Mouse (Mus musculus): ENCODE measurements at regions not wholly inside any gene's neighbourhood (a gene's known extent, or its start where the extent isn't known, plus 50 kb on each side); places are given as distances from the start of the nearest gene placed in this dataset.
"Not testable (repeated sequence)": the region's sequence is repeated elsewhere in the genome, so short reads cannot be mapped to it uniquely, and the experiment has no call there.

DNA sequence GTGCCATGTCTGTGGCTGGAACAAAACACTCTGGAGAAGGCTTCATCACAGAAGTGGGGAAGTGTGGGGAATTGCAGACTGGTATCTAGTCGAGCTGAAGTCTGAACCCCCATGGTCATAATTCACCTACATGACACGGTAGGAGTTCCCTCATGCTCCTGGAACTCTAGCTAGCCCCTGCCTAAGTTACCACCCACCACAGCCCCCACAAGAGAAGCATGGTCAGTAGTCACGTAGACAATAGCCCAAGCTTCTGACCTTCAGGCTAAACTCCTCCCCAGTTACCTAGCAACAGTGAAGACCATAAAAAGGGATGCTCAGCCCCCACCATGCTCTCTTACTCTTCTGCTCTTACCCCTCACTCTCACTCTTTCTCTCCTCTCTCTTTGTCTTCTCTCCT is 143.8 kb upstream of the Gm17728 start:
- not testable (repeated sequence) for DNase-seq

DNA sequence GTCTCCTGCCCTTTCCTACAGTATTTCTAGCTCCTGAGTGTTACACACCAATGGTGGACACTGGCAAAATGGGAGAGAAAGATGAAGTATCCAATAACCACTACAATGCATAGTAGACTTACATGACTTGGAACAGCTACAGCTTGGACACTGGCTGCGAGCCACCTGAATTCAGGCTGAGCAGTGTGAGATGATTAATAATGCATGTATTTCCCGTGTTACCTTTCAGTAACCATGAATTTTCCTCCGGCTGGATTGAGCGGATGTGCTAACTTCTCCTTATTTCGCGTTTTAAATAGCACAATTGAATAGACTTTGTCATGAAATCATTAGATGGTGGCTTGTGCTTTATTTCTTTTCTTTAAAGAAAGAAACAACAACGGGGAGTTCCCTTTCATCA is 142.4 kb upstream of the Gm17728 start:
- DNase-seq: no peak

DNA sequence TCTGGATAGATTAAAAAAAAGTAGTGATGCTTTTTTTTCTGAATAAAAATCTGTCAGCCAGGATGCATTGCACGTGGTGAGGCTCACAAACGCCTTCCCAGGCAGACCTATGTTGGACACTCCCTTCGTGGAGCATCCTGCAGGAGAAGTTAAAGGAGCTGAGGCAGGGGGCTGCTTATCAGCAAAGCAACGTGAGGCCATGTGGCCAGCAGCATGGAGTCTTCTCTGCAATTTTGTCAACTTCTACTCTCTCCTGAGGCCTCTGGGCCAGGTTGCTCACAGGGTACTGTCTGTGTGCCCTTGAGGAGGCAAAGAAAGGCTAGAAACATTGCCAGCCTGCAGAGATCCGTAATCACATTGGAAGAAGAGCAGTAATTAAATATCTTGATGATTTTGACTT is 140.0 kb upstream of the Gm17728 start:
- no peak for DNase-seq

DNA sequence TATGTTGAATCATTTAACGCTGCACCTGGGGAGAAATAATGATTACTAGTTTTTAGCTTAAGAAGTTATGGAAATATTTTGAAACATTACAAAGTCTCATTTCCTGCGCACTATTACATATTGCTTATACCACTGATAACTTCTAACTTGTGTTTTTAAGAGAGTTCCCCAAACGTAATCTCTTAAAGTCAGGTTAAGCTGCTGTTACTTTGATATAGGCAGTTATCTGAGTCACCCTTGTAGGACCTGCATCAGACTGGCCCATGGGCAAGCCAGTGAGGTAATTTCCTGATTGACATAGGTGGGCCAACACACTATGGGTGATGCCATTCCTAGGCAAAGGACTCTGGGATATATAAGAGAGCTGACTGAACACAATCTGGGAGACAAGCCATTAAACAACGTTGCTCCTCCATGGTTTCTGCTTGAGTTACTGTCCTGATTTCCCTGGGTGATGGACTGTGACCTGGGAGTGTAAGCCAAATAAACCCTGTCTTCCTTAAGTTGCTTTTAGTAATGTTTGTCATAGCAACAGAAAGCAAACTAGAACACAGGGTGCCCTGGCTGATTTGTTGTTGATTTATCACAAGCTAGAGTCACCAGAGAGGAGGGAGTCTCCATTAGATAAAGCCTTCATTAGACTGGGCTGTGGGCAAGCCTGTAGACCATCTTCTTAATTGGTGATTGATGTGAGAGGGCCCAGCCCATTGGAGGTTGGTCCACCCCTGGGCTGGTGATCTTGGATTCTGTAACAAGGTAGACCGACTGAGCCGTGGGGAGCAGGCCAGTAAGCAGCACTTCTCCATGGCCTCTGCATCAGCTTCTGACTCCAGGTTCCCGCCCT is 139.3 kb upstream of the Gm17728 start:
- DNase-seq: no peak

DNA sequence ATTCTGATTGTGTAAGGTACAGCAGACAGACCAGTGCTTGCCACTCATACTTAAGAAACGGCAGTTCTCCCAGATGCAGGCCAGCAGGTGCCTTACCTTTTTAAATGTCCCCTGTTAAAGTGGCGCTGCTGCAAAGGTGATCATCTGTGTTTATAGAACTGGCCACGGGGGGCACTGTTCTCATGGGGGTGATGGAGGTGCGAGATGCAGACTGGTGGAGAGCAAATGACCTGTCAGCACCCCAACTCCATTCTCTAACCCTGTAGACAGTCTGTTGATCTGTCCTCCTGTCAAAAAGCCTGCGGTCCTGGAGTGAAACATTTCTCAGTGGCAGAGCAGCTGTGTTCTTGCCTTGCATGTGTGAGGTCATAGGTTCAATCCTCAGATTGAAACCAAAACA is 135.4 kb upstream of the Gm17728 start:
- DNase-seq: no peak

DNA sequence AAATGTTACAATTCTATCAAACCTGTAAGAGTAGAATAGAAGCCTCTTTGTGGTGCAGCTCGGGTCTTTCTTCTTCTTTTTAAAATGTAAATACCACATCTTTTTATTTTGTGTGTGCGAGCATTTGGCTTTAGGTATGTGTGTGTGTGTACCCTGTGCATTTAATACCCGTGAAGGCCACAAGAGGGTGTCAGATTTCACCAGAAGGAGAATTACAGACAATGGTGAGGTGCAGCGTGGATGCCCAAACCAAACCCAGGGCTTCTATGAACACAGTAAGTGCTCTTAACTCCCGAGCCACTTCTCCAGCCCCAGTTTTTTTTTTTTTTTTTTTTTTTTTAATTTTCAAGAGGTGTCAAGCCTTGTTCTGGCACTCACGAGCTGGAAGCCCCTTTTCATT is 135.0 kb upstream of the Gm17728 start:
- DNase-seq: no peak

DNA sequence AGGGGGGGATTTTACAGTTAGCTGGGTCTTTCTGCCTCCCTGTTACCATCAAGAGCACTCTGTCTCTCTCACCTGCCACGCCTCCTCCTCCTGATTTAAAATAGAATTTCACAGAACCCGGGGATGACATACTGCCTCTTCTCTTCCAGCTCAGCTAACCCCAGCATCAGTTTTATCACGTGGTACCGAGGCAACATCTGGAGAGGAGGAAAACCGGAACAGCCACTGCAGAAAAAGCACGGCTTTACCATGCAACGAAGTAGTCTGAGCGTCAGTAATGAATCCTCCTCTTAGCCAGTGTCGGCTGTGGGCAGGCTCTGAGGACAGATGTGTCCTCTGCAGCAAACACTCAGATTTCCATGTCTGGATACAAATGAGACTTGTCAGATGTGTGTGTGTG is 134.2 kb upstream of the Gm17728 start:
- no peak for DNase-seq

DNA sequence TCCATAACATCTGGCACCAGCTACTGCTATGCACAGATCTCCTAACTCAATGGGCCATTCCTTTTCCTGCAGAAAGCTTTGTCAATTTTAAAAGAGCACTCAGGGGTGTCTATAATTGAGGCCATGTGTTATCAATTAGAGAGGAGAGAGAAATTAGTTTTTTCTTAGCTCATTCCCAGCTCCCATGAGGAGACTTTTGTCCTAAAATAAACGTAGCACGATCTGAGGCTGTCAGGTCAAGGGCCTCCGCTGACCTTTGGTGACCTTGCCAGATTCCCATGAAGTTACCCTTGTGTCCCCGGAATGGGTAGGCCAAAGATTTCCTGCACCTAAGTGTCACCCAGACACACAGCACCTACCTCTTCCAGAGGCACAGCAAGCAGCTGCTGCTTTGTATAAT is 130.3 kb upstream of the Gm17728 start:
- DNase-seq: no peak

DNA sequence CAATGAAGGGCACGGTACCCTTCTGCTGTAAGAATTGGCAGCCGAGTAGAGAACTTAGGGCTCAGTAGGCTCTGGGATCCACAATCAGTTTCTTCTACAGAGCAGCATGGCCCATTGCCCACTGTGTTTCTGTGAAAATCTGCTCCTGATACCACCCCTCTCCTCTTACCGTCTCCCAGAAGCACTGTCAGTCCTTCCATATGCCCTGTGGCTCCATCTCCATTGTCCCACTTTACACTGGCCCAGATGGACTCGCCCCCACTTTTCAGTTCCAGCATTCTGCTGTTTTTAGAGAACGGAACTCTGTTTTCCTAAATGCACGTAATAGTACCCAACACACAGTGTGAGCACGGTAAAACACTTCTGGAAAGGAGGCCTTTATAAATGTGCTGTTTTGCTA is 129.6 kb upstream of the Gm17728 start:
- no peak for DNase-seq

DNA sequence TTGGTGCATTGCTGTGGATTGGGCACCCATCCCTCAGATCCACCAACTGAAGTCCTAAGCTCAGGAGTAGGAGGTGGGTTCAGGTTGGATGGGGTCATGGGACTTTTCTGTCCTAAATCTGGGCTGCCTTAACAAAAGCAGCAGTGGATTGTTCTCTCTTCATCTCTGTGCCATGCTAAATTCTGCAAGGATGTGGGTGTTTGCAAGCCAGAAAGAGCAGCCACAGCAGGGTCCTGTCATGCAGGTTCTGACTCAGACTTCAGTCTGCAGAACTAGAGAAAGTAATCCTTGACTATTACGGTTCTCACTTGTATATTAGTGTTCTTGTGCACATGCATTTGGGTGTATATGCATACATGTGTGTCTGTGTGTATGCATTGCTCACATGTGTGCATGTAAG is 125.5 kb upstream of the Gm17728 start:
- no peak for DNase-seq

DNA sequence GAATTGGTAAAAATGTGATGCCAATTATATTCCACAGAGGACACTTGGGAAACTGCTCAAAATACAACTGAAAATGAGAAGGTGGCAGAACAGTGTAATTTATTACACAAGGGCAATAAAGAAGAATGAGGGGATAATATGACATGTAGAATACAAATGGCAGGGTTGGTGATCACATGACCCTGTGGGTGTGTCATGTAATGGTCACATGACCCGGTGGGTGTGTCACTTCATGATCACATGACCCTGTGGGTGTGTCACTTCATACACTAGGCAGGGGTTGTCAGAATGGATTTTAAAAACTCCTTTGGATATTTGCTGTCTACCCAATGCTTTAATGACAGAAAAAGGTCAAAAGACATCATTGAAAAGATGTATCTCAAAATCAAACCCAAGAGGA is 123.6 kb upstream of the Gm17728 start:
- DNase-seq: no peak

DNA sequence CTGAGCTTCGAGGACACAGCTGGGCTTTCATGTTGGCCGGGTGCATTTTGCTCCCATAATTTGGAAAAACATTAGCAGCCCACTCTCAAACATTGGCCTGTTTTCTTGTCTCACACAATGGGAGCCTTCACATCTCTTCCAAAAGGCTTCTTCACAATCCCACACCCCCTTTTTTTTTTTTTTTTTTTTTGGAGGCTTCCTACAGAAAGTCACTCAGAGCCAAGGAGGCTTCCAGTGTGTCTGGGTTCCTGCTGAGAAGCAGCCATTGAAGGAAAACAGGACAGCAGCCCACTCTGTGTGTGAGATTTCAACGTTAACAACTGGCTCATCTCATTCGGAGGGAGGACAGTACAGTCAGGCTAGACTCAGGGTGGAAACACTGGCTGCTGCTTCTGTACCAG is 120.8 kb upstream of the Gm17728 start:
- DNase-seq: no peak

DNA sequence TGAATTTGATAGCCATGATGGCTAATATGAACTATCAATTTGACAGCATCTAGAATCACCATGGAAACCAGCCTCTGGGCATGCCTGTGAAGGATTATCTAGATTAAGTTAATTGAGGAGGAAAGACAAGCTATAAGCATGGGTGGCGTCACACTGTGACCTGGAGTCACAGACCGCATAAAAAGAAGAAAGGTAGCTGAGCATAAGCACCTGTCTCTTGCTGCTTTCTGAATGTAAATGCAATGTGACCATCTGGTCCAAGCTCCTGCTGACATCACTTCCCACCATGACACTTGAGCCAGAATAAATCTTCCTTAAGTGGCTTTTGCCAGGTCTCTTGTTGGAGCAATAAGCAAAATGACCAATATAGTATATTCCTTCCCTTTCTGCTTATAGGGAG is 113.4 kb upstream of the Gm17728 start:
- no peak for DNase-seq

DNA sequence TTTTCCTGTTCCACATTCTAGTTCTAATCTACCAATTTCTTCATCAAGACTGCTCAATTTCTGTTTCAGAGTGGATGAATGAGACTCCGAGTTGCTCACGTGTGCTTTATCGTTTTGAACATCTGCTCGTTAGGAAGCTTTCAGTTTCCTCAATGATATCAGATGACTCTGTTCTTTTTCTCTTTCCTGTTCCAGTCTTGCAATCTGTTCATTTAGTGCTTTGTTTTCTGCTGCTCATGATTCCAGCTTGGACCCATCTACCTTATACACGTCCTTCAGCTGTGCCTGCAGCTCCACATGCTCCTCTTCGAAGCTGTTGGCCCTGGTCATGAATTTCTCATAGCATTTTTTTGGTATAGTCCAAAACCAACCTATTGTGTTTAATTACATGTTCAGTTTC is 99.1 kb upstream of the Gm17728 start:
- no peak for DNase-seq

DNA sequence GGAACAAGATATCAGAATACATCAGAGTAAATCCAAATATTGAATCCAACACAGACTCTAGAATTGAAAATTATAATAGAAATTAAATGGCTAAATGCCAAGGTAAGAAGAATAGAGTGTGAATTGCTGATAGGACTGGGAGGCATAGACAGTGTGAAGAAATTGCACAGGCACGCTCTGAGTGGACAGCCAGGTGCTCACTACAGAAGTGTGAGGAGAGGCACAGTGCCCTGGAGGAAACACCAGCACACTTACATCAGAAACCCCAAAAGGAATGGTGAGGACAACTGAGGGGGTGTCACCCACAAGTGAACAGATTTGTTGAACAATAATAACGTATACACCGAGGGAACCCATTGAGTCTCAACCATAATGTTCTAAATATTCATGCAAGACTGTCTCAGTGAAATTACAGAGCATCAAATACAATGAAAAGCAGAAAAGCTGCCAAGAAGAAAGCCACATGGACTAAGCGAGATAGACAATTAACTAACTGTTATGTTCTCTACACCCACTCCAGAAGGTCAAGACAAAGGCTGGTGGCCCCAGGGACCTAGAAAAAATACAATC is 92.9 kb upstream of the Gm17728 start:
- no peak for DNase-seq

DNA sequence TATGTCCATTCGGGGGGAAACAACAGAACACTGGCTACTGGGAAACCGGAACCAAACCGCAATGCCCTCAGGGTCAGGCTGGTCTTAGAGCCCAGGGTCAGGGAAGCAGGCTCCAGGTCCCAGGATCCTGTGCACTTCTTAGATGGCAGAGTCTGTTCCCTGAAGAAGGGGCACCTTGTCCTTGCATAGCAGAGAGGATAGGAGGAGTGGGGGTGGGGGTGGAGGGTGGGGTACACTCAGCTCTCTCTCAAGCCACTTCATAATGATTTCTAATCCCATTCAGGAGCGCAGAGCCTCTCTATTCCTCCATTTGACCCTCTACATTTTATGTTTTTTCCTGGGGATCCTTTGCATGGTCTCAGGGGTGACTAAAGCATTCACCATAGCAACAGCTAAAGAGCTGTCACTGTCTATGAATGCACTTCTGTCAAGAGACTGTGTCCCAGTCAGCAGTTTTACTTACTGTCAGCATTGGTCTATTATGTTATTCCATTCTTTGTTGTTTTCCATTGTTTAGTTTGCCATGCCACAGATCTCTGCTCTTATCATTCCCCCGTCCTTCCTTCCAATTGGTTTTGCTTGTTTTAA is 64.2 kb upstream of the Gm17728 start:
- no peak for DNase-seq
